Mouse (Mus musculus) kidney, adult 2 months (tissue): ENCODE data around the gene Chst4.

ENCODE experiments used
- CTCF ChIP-seq: fragments of 200-500 bp; conservative IDR thresholded peaks from 2 replicates; pipeline ENCODE4 v1.5.1; 2011; ENCODE audit warnings: low read depth, mild to moderate bottlenecking, control low read depth, low read length, moderate library complexity, mixed read lengths; ENCODE audit not compliant: insufficient read depth, insufficient read length
- POLR2A ChIP-seq: fragments of 200-500 bp; IDR thresholded peaks from one replicate; pipeline ENCODE4 v1.6.1; 2011; ENCODE audit warnings: low read depth, low read length, control low read depth

- no peak for TF ChIP-seq CTCF
- no peak for TF ChIP-seq POLR2A
These were observed 55.6 kb downstream of the Chst4 start for GRCm38 (mm10) chr8:109983944-109984343.
